Mouse (Mus musculus) intestine, postnatal 0 days (tissue): ENCODE measurements at regions not wholly inside any gene's neighbourhood (a gene's known extent, or its start where the extent isn't known, plus 50 kb on each side); places are given as distances from the start of the nearest gene placed in this dataset.

Experiments used
- ATAC-seq: fragments of 200-750 bp; cut with Nextera tagmentation; 2 replicates; pipeline ENCODE4 v1.8.0; 2017; ENCODE audit warnings: mild to moderate bottlenecking, moderate TSS enrichment, moderate library complexity
- H3K27ac ChIP-seq: fragments of 300-500 bp; sonication (generic); 2 replicates; pipeline ENCODE4 v1.5.1; 2014; ENCODE audit warnings: mild to moderate bottlenecking, low read depth, low read length, moderate library complexity
- H3K27me3 ChIP-seq: fragments of 300-500 bp; sonication (generic); replicated peaks from 2 replicates; pipeline ENCODE4 v1.6.1; 2014; ENCODE audit warnings: low read length, mixed read lengths; ENCODE audit not compliant: control insufficient read depth, insufficient read depth
- H3K36me3 ChIP-seq: fragments of 300-500 bp; sonication (generic); 2 replicates; pipeline ENCODE4 v1.6.1; 2014; ENCODE audit warnings: mild to moderate bottlenecking, moderate library complexity; ENCODE audit not compliant: control insufficient read depth, insufficient read depth
- H3K4me1 ChIP-seq: fragments of 300-500 bp; sonication (generic); replicated peaks from 2 replicates; pipeline ENCODE4 v1.6.1; 2014; ENCODE audit warnings: antibody characterized with exemption, low read length, mixed read lengths; ENCODE audit not compliant: control insufficient read depth, insufficient read depth
- H3K4me2 ChIP-seq: fragments of 300-500 bp; sonication (generic); replicated peaks from 2 replicates; pipeline ENCODE4 v1.6.1; 2014; ENCODE audit warnings: low read depth, mild to moderate bottlenecking, moderate library complexity
- H3K4me3 ChIP-seq: fragments of 300-500 bp; sonication (generic); 2 replicates; pipeline ENCODE4 v1.5.1; 2014; ENCODE audit warnings: low read depth, low read length
- H3K9ac ChIP-seq: fragments of 300-500 bp; sonication (generic); 2 replicates; pipeline ENCODE4 v1.6.1; 2014; ENCODE audit warnings: mild to moderate bottlenecking, low read depth, low read length
- H3K9me3 ChIP-seq: fragments of 300-500 bp; sonication (generic); 2 replicates; pipeline ENCODE4 v1.6.1; 2016; ENCODE audit warnings: mixed run types; ENCODE audit not compliant: control insufficient read depth
- CTCF ChIP-seq: sonication (generic); IDR thresholded peaks from 2 replicates; pipeline ENCODE4 v1.5.1; 2016; ENCODE audit warnings: low read depth, mild to moderate bottlenecking, control low read depth, antibody characterized with exemption, moderate library complexity
- WGBS: fragments of 180-500 bp; shearing (Covaris S2); extraction: QIAGEN DNeasy Blood & Tissue Kit; methylation state at CpG from one replicate; pipeline ENCODE4 v1.1.7; 2014; 5-methylcytosine and 5-hydroxymethylcytosine counted together

DNA sequence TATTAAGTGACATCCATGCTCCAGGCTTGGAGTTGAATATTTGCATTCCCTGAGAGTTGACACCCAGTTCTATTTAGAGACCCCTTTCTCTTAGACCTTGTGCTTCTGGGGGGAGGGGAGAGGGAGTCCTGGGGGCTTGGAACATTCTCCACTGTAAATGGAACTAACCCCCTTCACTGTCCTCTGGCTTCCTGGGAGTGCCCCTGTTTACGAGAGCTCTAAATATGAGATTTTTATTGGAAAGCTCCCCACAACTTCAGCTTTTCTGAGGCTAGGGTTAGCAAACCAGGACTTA is 65.8 kb upstream of the Dhx40 start:
- TF ChIP-seq CTCF: no peak
- Histone ChIP-seq H3K27ac (no peak overlapping the region), H3K9ac (no peak overlapping the region), H3K4me1 (no peaks in the 10 kb centered on the region), H3K9me3 (no peaks in the 10 kb centered on the region), H3K36me3 (no peaks in the 10 kb centered on the region), H3K4me3 (no peak overlapping the region), H3K4me2 (no peak overlapping the region), H3K27me3 (no peaks in the 10 kb centered on the region)
- 82% methylated on average over 1 of the region's 1 CpGs for WGBS
- no peak for ATAC-seq

DNA sequence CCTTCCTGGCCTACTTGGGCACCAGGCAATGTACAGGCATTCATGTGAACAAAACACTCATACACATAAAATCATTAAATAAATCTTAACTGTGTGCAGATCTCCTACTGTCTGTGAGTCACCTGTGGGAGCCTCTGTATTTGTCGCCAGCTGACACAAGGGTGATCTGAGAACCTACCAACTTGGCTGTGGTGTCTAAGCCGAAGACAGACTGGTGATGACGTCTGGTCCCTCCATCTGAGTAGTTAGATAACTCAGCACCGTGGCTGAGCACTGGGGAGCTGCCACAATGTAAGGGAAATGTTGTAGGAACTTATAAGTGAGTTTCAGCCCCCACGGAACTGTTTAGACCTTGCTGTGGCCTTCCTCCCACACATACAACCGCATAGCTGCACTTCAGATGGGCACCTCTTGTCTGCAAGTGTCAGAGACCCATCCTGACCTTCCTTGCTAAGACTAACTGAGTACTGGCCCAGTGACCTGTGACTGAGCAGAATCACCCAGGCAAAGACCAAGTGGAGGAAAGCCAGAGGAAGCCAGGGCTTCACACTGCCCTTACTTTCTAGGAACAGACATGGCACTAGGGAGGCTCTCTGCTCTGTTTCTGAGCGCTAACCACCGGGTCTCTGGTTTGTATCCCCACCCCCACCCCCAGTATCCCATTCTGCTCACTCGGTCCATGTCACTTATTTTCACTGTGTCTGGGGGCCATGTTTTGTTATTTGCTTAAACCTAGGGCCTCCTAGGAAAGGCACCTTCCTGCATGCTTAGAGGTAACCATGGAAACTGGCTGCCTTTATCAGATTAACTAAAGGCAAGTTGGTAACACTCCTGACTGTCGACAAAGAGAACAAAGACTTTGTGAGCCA is 65.2 kb upstream of the Dhx40 start:
- Histone ChIP-seq H3K9ac (no peak overlapping the region), H3K27ac (no peak overlapping the region), H3K4me3 (no peak overlapping the region), H3K27me3 (no peaks in the 10 kb centered on the region), H3K9me3 (no peaks in the 10 kb centered on the region), H3K36me3 (no peaks in the 10 kb centered on the region), H3K4me2 (no peak overlapping the region), H3K4me1 (no peaks in the 10 kb centered on the region)
- ATAC-seq: no peak
- 61% methylated on average over 10 of the region's 10 CpGs for WGBS
- no peak for TF ChIP-seq CTCF

DNA sequence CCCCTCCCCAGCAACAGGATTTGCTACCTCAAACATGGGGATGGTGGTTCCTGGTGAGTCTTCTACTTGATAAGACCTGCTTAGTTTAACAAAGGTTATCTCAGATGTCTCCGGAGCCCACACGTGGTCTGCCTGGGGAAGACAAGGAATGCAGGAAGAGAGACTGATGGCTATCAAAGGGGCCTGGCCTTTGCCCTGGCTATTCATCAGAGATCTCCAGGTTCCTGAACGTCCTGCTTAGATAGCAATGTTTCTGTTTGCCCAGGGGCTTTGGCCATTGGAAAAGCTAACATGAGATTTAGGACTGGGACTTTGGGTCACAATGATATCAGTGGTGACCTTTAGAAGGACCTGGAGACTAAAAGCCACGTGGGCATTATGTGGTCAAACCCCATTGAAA is 64.2 kb upstream of the Dhx40 start:
- H3K9ac ChIP-seq: no peak overlapping the region
- H3K36me3 ChIP-seq: no peaks in the 10 kb centered on the region
- no peaks in the 10 kb centered on the region for H3K4me1 ChIP-seq
- WGBS: 16% methylated on average over 4 of the region's 4 CpGs
- H3K4me3 ChIP-seq: no peak overlapping the region
- H3K4me2 ChIP-seq: no peak overlapping the region
- no peak overlapping the region for H3K27ac ChIP-seq
- no peak for TF ChIP-seq CTCF
- H3K9me3 ChIP-seq: no peaks in the 10 kb centered on the region
- no peaks in the 10 kb centered on the region for H3K27me3 ChIP-seq
- ATAC-seq: no peak

DNA sequence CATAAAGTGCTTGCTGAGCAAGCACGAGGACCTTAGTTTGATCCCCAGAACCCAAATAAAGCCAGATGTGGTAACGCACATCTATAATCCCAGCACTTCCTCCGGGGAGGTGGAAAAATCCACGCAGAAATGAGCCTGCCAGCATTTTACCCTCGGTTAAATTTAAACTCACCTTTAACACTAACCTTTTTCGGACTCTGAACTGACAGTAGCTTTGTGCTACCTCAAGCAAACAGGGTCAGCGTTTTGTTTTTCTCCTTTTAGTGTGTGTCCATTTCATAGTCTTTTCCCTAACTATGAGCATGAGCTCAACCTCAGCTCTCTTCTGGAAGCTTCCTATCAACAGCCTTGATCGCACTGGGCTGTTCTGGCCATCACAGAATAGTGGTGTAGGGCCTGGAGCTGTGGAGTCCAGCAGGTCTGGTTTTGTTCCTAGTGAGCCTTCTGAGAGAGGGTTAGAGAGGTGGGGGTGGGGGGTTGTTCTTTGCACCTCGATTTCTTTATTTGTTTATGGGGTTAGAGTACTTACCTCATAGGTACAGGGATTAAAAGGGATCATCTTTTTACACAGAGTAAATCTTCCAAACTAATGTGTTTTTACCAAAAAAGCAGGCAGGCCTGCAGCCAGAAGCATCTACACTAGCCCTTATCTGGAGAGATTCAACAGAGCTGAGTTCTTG is 63.1 kb upstream of the Dhx40 start:
- Histone ChIP-seq H3K4me2 (no peak overlapping the region), H3K36me3 (no peaks in the 10 kb centered on the region), H3K9me3 (no peaks in the 10 kb centered on the region), H3K4me1 (no peaks in the 10 kb centered on the region), H3K27me3 (no peaks in the 10 kb centered on the region), H3K9ac (no peak overlapping the region), H3K27ac (no peak overlapping the region), H3K4me3 (no peak overlapping the region)
- TF ChIP-seq CTCF: no peak
- ATAC-seq: no peak
- WGBS: 60% methylated on average over 9 of the region's 9 CpGs

DNA sequence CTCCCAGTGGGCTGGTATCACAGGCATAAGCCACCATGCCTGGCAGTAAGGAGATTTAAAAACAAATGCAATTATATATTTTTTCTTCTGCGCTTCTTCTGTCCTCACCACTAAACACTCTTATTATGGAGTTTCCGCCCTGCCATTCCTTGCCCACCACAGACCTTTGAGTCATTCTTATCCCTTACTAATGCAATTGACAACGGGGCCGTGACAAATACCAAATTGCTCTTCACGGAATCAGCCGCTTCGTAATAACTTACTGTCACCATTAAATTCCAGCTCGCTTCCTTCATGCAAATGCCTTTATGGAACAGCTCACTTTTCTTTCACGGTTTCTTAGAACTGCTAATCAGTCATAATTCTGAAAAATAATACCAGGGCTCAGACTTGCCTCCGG is 59.4 kb upstream of the Dhx40 start:
- H3K4me1 ChIP-seq: no peaks in the 10 kb centered on the region
- no peak for TF ChIP-seq CTCF
- no peak overlapping the region for H3K27ac ChIP-seq
- no peak overlapping the region for H3K9ac ChIP-seq
- H3K27me3 ChIP-seq: no peaks in the 10 kb centered on the region
- WGBS: 79% methylated on average over 10 of the region's 10 CpGs
- no peak overlapping the region for H3K4me2 ChIP-seq
- no peaks in the 10 kb centered on the region for H3K36me3 ChIP-seq
- no peak overlapping the region for H3K4me3 ChIP-seq
- no peak for ATAC-seq
- no peaks in the 10 kb centered on the region for H3K9me3 ChIP-seq

DNA sequence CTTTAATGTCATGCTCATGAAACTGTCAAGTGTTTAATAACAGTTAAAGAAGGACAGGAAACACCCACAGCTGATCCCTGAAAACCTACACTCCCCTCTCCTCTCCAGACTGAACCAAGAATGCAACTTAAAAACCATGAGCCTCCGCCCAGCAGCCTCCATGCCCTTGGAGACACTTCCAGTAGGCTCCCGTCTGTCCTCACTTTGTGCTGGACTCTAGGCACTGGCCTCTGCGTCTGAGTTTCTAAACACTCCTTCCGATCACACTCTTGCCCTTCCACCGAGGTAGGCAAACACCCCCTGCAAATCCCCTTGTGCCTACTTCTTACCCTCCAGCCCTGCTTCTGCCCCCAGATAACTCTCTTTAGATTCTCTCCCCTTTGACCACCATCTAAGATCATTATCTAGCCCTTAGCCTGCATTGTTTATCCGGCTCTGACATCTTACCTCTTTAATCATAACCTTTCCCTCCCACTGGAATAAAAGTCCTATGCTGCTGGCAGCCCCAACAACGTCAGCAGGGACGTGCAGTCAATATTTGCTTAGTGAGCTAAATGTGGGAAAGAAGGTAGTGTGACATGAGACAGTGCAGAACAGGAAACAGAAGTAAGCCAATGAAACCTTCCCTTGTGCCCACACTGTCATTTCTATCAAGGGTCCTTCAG is 52.5 kb upstream of the Dhx40 start:
- H3K36me3 ChIP-seq: no peaks in the 10 kb centered on the region
- no peak overlapping the region for H3K4me2 ChIP-seq
- no peak overlapping the region for H3K27ac ChIP-seq
- H3K4me1 ChIP-seq: 0 out of 2 replicates have a peak, but pooled peaks cover 2% of the 10 kb centered on the region
- peak; percentile 56 for ATAC-seq
- H3K9ac ChIP-seq: no peak overlapping the region
- no peak for TF ChIP-seq CTCF
- H3K4me3 ChIP-seq: no peak overlapping the region
- WGBS: 42% methylated on average over 8 of the region's 8 CpGs
- H3K27me3 ChIP-seq: no peaks in the 10 kb centered on the region
- no peaks in the 10 kb centered on the region for H3K9me3 ChIP-seq
